Mouse (Mus musculus): ENCODE measurements around the gene Gm6358.
"Not testable (repeated sequence)": the region's sequence is repeated elsewhere in the genome, so short reads cannot be mapped to it uniquely, and the experiment has no call there.

Gm6358 gene

GRCm38 (mm10) chr16:89140551-89140950 lies at the start of gene Gm6358:
Gm6358 (plus strand) TSS chr16:89140851.
- no peak for DNase-seq

GRCm38 (mm10) chr16:89150786-89151185 lies 10.1 kb downstream of the Gm6358 start, which contains the start of gene Gm10061:
Gm10061 (plus strand) TSS chr16:89151086.
- no peak for DNase-seq

- DNase-seq: no peak
Observed at GRCm38 (mm10) chr16:89157652-89158051, 17.0 kb downstream of the Gm6358 start, which contains the start of gene Gm9789. Gm9789 (plus strand) TSS chr16:89157952.

- DNase-seq: not testable (repeated sequence)
Observed at GRCm38 (mm10) chr16:89169190-89169589, 28.5 kb downstream of the Gm6358 start, which contains the start of gene Gm7735. Gm7735 (plus strand) TSS chr16:89169490.

GRCm38 (mm10) chr16:89174435-89174834 lies 33.8 kb downstream of the Gm6358 start, which contains the start of gene 1110057P08Rik:
1110057P08Rik (plus strand) TSS chr16:89174735.
- DNase-seq: no peak

- DNase-seq: no peak
Observed at GRCm38 (mm10) chr16:89188621-89189020, 48.0 kb downstream of the Gm6358 start.

Data from cerebellum, adult 9-10 months (tissue).